Mouse (Mus musculus) frontal cortex, adult 2 months (tissue): ENCODE data around the gene Selenon. TPM values are rescaled to one million over a fixed set of nuclear protein-coding genes. Genes with fewer than 3 reads are reported as not detected.

Source experiments
- DNase-seq, 2 experiments: peaks; one replicate each; pipeline ENCODE4 v3.0.0; 2022; ENCODE audit warnings: low spot score in 1 of 2; ENCODE audit errors: extremely low spot score in 1 of 2
- polyA plus RNA-seq: library from polyadenylated mRNA; depleted of rRNA; stranded (reverse); fragments of >200 nt; gene quantifications from 2 replicates; pipeline ENCODE4 v1.2.3, GENCODE M21; 2012

The Selenon gene
- polyA plus RNA-seq, 1 experiment: 19.4 TPM

GRCm38 (mm10) chr4:134579212-134579611 is 27.2 kb upstream of the Selenon start:
- DNase-seq: peak in 1 of 2 experiments; percentile 41

GRCm38 (mm10) chr4:134578407-134578806 is 26.4 kb upstream of the Selenon start:
- peak in 1 of 2 experiments; percentile 62 for DNase-seq

GRCm38 (mm10) chr4:134577281-134577680 is 25.3 kb upstream of the Selenon start:
- DNase-seq: no peak

GRCm38 (mm10) chr4:134575486-134575885 is 23.5 kb upstream of the Selenon start:
- DNase-seq: no peak

GRCm38 (mm10) chr4:134572449-134573300 is 20.7 kb upstream of the Selenon start:
- no peak for DNase-seq

GRCm38 (mm10) chr4:134570704-134571451 is 18.9 kb upstream of the Selenon start:
- DNase-seq: no peak

GRCm38 (mm10) chr4:134569831-134570230 is 17.9 kb upstream of the Selenon start:
- DNase-seq: no peak

- no peak for DNase-seq
Measured at GRCm38 (mm10) chr4:134569205-134569604, 17.2 kb upstream of the Selenon start.

GRCm38 (mm10) chr4:134567377-134568226 is 15.6 kb upstream of the Selenon start:
- no peak for DNase-seq

GRCm38 (mm10) chr4:134564093-134564492 is 12.1 kb upstream of the Selenon start:
- DNase-seq: no peak

- DNase-seq: no peak
Measured at GRCm38 (mm10) chr4:134563624-134564023, 11.7 kb upstream of the Selenon start.

- no peak for DNase-seq
Measured at GRCm38 (mm10) chr4:134562014-134562413, 10.0 kb upstream of the Selenon start.

- DNase-seq: no peak
Measured at GRCm38 (mm10) chr4:134560699-134561098, 8.7 kb upstream of the Selenon start.

- no peak for DNase-seq
Measured at GRCm38 (mm10) chr4:134559154-134559553, 7.2 kb upstream of the Selenon start.

GRCm38 (mm10) chr4:134558570-134559113 is 6.7 kb upstream of the Selenon start:
- DNase-seq: no peak

GRCm38 (mm10) chr4:134557626-134558249 is 5.8 kb upstream of the Selenon start:
- no peak for DNase-seq

GRCm38 (mm10) chr4:134555956-134556580 is 4.1 kb upstream of the Selenon start:
- DNase-seq: peak in 1 of 2 experiments; percentile 58

- DNase-seq: no peak
Measured at GRCm38 (mm10) chr4:134553631-134554030, 1.7 kb upstream of the Selenon start.

- DNase-seq: no peak
Measured at GRCm38 (mm10) chr4:134549899-134550298, 2.1 kb downstream of the Selenon start.
